Comparison of ENCODE assay signal across 19 mouse cellular contexts in the genomic region with DNA sequence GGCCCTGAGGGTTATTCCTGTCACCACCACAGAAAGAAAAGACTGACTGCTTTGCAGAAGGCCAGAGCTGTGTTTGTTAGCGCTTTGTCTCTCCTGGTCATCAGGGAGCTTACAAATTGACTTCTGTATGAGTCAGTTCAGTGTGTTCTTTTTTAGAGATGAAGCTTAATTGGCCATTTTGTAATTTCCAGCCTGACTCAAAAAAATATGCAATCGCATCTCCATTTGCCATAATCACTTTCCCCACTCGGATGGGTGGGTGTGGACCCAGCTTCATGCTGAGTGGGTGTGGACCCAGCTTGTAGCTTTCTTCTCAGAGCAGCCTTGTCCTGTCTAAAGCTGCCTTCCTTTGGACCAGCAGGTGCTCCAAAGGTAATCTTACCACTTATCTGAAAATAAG.
"Had no signal": no experiment of that assay in that cellular context is flagged by ENCODE, and none has a peak within 500 bp of the region (broad histone marks: within the 10 kb centered on the region; RNA-seq: fewer than 3 reads in every experiment).

No protein-coding gene starts in this region.

- H3K36me3 ChIP-seq: limb, embryonic 12.5 days; limb, embryonic 15.5 days; midbrain, embryonic 12.5 days; midbrain, embryonic 15.5 days; neural tube, embryonic 12.5 days; neural tube, embryonic 15.5 days had no signal

- ATAC-seq: liver, postnatal 0 days; lung, postnatal 0 days; midbrain, embryonic 15.5 days had no signal

- H3K4me1 ChIP-seq: limb, embryonic 12.5 days; limb, embryonic 15.5 days; midbrain, embryonic 15.5 days; neural tube, embryonic 12.5 days; neural tube, embryonic 15.5 days had no signal

- H3K9ac ChIP-seq: limb, embryonic 12.5 days; limb, embryonic 15.5 days; liver, embryonic 14.5 days; liver, postnatal 0 days; lung, embryonic 14.5 days; midbrain, embryonic 12.5 days; midbrain, embryonic 15.5 days; neural tube, embryonic 12.5 days; neural tube, embryonic 15.5 days had no signal

- H3K4me2 ChIP-seq: limb, embryonic 12.5 days; limb, embryonic 15.5 days; liver, embryonic 11.5 days; lung, embryonic 14.5 days; midbrain, embryonic 12.5 days; midbrain, embryonic 15.5 days; neural tube, embryonic 12.5 days; neural tube, embryonic 15.5 days had no signal

- DNase-seq: kidney, postnatal 25 days; left cerebral cortex, postnatal 4 days; liver, postnatal 0 days; lung, embryonic 14.5 days; right cerebral cortex, adult 18-20 months; thymus, postnatal 25 days had no signal

- H3K27me3 ChIP-seq: limb, embryonic 12.5 days; limb, embryonic 15.5 days; midbrain, embryonic 12.5 days; midbrain, embryonic 15.5 days; neural tube, embryonic 12.5 days; neural tube, embryonic 15.5 days had no signal

- H3K9me3 ChIP-seq: limb, embryonic 12.5 days; limb, embryonic 15.5 days; midbrain, embryonic 12.5 days; midbrain, embryonic 15.5 days; neural tube, embryonic 12.5 days; neural tube, embryonic 15.5 days had no signal

- H3K27ac ChIP-seq: kidney, postnatal 0 days; limb, embryonic 12.5 days; limb, embryonic 15.5 days; liver, embryonic 14.5 days; macrophage; midbrain, embryonic 12.5 days; midbrain, embryonic 15.5 days; neural tube, embryonic 12.5 days; neural tube, embryonic 15.5 days; stomach, postnatal 0 days had no signal

- H3K4me3 ChIP-seq: layer of hippocampus, adult 2 months; limb, embryonic 12.5 days; limb, embryonic 15.5 days; midbrain, embryonic 12.5 days; midbrain, embryonic 15.5 days; neural tube, embryonic 12.5 days; neural tube, embryonic 15.5 days had no signal
